Mouse (Mus musculus) limb, embryonic 14.5 days (tissue): ENCODE data around the gene Atp9a. TPM values are rescaled to one million over a fixed set of nuclear protein-coding genes. Genes with fewer than 3 reads are reported as not detected.

Experiments used
- ATAC-seq: fragments of 200-750 bp; cut with Nextera tagmentation; 2 replicates; pipeline ENCODE4 v1.8.0; 2017; ENCODE audit warnings: low read depth, moderate number of reproducible peaks, moderate TSS enrichment; ENCODE audit not compliant: low FRiP score
- DNase-seq: peaks from one replicate; pipeline ENCODE4 v3.0.0-alpha.2; 2015; ENCODE audit warnings: low spot score
- H3K27ac ChIP-seq: fragments of 300-500 bp; sonication (generic); replicated peaks from 2 replicates; pipeline ENCODE4 v1.5.1; 2014; ENCODE audit warnings: low read depth, mild to moderate bottlenecking, low read length, moderate library complexity, mixed read lengths
- H3K27me3 ChIP-seq: fragments of 300-500 bp; sonication (generic); 2 replicates; pipeline ENCODE4 v1.6.1; 2014; ENCODE audit warnings: low read length, mixed read lengths; ENCODE audit not compliant: control insufficient read depth, insufficient read depth
- H3K36me3 ChIP-seq: fragments of 300-500 bp; sonication (generic); 2 replicates; pipeline ENCODE4 v1.6.1; 2014; ENCODE audit warnings: mild to moderate bottlenecking, low read length, moderate library complexity, mixed read lengths; ENCODE audit not compliant: control insufficient read depth, insufficient read depth
- H3K4me1 ChIP-seq: fragments of 300-500 bp; sonication (generic); 2 replicates; pipeline ENCODE4 v1.6.1; 2014; ENCODE audit warnings: antibody characterized with exemption, low read length, mixed read lengths; ENCODE audit not compliant: control insufficient read depth, insufficient read depth
- H3K4me2 ChIP-seq: fragments of 300-500 bp; sonication (generic); replicated peaks from 2 replicates; pipeline ENCODE4 v1.6.1; 2014; ENCODE audit warnings: low read depth, mild to moderate bottlenecking, low read length, moderate library complexity; ENCODE audit not compliant: severe bottlenecking
- H3K4me3 ChIP-seq: fragments of 300-500 bp; sonication (generic); replicated peaks from 2 replicates; pipeline ENCODE4 v1.5.1; 2014; ENCODE audit warnings: low read length
- H3K9ac ChIP-seq: fragments of 300-500 bp; sonication (generic); 2 replicates; pipeline ENCODE4 v1.6.1; 2014; ENCODE audit warnings: mild to moderate bottlenecking, low read depth, low read length, moderate library complexity; ENCODE audit not compliant: severe bottlenecking
- H3K9me3 ChIP-seq: fragments of 300-500 bp; sonication (generic); 2 replicates; pipeline ENCODE4 v1.6.1; 2016; ENCODE audit warnings: low read length; ENCODE audit not compliant: control insufficient read depth
- POLR2A ChIP-seq: fragments of 200-500 bp; IDR thresholded peaks from 2 replicates; pipeline ENCODE4 v1.8.0; 2012; ENCODE audit warnings: inconsistent platforms, mild to moderate bottlenecking, moderate library complexity, borderline replicate concordance; ENCODE audit not compliant: insufficient read depth, insufficient read length; ENCODE audit errors: extremely low read depth
- WGBS: fragments of 180-500 bp; shearing (Covaris S2); extraction: QIAGEN DNeasy Blood & Tissue Kit; methylation state at CpG from one replicate; pipeline ENCODE4 v1.1.7; 2014; 5-methylcytosine and 5-hydroxymethylcytosine counted together
- polyA plus RNA-seq, 2 experiments: library from polyadenylated mRNA; depleted of rRNA in 1 of 2; stranded (reverse) in 1 of 2; unstranded in 1 of 2; fragments of >200 nt; fragmentation: Nextera tagmentation in 1 of 2; extraction: Ambion mirVana in 1 of 2; gene quantifications; 2 replicates each; pipeline versions ENCODE4 v1.2.1 to v1.2.3; 2012 to 2014

The Atp9a gene
- polyA plus RNA-seq, 2 experiments: 28.0 to 53.6 TPM

DNA sequence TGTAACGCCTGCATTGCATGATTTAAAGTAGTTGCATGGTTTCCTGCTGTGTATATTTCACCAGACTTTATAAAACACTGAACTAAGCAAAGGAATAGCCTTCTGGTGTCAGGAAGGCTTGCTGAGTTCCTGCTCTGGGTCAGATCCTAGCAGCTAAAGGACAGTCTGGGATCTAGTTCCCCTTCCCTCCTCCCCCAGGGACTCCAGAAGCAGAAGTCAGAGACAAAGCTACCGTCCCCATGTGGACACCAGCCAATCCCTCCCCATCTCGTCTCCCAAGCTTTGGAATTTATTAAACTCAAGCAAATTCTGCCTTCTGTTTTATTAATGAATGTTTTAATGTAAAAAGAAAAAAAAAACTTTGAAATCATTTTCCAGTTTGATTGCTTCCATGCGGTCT lies 117.1 kb downstream of the Atp9a start:
- Histone ChIP-seq H3K4me1 (peaks cover 25% of the 10 kb centered on the region), H3K27ac (no peak overlapping the region), H3K36me3 (no peaks in the 10 kb centered on the region), H3K27me3 (no peaks in the 10 kb centered on the region), H3K9ac (no peak overlapping the region), H3K9me3 (0 out of 2 replicates have a peak, but pooled peaks cover 2% of the 10 kb centered on the region), H3K4me2 (no peak overlapping the region), H3K4me3 (no peak overlapping the region)
- ATAC-seq (no peak), DNase-seq (no peak)
- TF ChIP-seq POLR2A: no peak
- WGBS: 41% methylated on average over 4 of the region's 4 CpGs

DNA sequence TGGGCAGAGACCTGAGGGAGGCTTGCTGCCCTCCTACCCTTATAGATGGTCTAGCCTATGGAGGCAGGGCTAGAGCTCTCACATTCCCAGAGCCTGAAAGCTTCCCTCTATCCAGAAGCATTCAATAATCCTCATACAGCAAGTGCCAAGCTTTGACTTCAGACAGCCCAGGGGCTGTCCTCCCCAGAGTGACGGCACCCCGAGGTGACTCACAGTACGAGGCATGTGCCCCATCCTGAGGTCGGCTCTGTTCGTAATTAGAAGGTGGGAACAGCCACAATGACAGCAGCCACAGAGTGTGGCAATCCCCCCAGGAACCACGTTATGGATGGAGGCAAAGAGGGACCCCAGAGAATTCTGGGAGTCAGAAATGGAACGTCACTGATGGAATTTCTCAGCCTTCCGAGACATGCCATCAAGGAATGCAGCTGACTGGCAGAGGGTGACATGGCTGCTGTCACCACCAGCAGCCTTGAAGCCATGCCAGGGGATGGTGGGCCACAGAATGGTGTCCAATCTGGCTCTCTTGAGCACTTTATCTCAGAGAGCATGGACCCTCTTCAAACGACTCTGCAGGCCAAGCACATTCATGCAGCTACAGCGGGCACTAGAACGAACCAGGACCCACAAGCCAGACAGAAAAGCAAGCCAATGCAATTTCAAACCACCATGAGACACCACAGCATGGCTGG lies 121.0 kb downstream of the Atp9a start:
- Histone ChIP-seq H3K9me3 (0 out of 2 replicates have a peak, but pooled peaks cover 2% of the 10 kb centered on the region), H3K36me3 (no peaks in the 10 kb centered on the region), H3K9ac (no peak overlapping the region), H3K4me1 (peaks cover 31% of the 10 kb centered on the region), H3K4me3 (no peak overlapping the region), H3K27ac (no peak overlapping the region), H3K4me2 (no peak overlapping the region), H3K27me3 (0 out of 2 replicates have a peak, but pooled peaks cover 5% of the 10 kb centered on the region)
- TF ChIP-seq POLR2A: no peak
- ATAC-seq (no peak), DNase-seq (no peak)
- WGBS: 74% methylated on average over 11 of the region's 11 CpGs

DNA sequence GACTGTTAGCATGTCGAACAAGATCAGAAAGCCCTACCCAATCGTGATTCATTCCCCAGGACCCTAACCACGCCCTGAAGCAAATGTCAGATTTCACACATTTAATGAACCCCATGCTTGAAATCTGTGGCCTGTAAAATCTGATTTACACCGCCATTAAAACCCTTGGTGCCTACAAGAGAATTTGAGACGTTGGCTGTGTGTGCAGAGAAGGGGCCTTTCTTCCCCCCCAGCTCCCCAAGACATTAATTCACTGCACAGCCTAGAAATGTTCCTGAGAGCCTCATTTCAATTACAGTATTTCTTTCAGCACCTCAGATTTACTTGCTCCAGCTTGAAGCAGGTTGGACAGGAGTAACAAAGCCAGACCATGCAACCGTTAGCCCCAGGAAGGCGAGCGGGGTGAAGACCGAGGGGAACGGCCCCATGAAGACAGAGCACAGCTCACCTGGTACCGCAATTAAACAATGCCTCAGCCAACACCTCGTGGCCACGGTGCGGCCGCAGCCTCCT lies 123.9 kb downstream of the Atp9a start:
- peak; percentile 53; the same call in 1 of the 2 replicates for ATAC-seq
- Histone ChIP-seq H3K27ac (peak overlapping the region; percentile 49), H3K27me3 (0 out of 2 replicates have a peak, but pooled peaks cover 5% of the 10 kb centered on the region), H3K9me3 (no peaks in the 10 kb centered on the region), H3K9ac (no peak overlapping the region), H3K4me2 (peak overlapping the region; percentile 28), H3K4me1 (peaks cover 39% of the 10 kb centered on the region), H3K4me3 (no peak overlapping the region), H3K36me3 (no peaks in the 10 kb centered on the region)
- whole genome bisulfite sequencing: 4% methylated on average over 15 of the region's 15 CpGs
- no peak for TF ChIP-seq POLR2A
- peak; percentile 58 for DNase-seq

DNA sequence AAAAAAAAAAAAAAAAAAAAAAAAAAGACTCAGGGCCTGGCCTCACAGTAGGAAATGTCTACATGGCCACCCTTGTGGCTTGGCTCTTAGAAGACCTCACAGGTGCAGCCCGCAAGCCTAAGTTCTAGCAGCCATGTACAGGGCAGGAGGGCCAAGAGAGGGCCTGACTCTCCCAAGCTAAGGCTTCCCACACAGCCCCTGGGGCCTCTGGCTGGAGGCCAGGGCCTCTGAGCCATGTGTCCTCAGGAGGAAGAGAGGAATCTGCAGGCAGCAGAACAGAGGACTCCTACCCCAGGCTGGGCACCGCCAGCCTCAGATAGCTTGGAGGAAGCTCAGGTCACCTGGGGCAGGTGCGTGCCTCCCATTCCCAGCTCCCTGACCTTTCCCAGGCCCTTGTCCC lies 127.0 kb downstream of the Atp9a start:
- Histone ChIP-seq H3K27ac (no peak overlapping the region), H3K4me3 (no peak overlapping the region), H3K4me1 (peaks cover 42% of the 10 kb centered on the region), H3K9me3 (no peaks in the 10 kb centered on the region), H3K36me3 (no peaks in the 10 kb centered on the region), H3K4me2 (no peak overlapping the region), H3K9ac (no peak overlapping the region), H3K27me3 (0 out of 2 replicates have a peak, but pooled peaks cover 5% of the 10 kb centered on the region)
- TF ChIP-seq POLR2A: no peak
- ATAC-seq (no peak), DNase-seq (no peak)
- 76% methylated on average over 3 of the region's 3 CpGs for WGBS

DNA sequence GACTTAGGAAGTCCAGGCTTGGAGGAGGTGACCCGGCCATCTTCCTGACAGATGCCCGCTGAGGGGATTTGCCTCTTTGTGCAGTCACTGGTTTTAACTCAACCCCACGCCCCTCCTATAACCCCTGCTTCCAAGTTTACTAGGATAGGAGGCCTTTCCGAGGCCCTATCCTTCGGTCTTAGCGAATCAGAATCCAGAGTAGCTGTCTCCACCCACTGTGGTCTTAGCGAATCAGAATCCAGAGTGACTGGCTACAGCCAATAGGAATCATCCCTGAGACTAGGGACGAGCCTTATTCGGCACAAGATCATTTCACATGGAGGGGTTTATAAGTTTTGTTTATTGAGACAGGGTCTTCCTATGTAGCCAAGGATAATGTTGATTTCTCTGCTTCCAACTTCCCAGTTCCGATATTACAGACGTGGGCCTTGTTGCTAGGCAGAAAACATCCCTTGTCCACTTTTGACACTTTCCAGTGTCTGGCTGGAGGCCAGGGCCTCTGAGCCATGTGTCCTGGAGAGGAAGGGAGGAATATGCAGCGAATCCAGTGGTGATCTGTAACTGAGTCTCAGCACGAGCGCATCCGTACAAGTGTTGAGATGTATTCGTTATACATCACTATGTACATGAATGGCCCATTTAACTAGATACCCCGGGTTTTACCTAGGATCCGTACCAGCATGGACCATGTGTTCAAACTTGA lies 127.9 kb downstream of the Atp9a start:
- H3K27ac ChIP-seq: no peak overlapping the region

More for the DNA sequence above, 127.9 kb downstream of the Atp9a start:
- WGBS: 76% methylated on average over 18 of the region's 18 CpGs
- no peak overlapping the region for H3K4me3 ChIP-seq
- no peaks in the 10 kb centered on the region for H3K36me3 ChIP-seq
- no peak overlapping the region for H3K9ac ChIP-seq
- ATAC-seq (0 out of 2 replicates have a peak, but pooled peaks have one; percentile 48), DNase-seq (no peak)
- H3K27me3 ChIP-seq: 0 out of 2 replicates have a peak, but pooled peaks cover 5% of the 10 kb centered on the region
- H3K4me2 ChIP-seq: no peak overlapping the region
- TF ChIP-seq POLR2A: no peak
- peaks cover 50% of the 10 kb centered on the region for H3K4me1 ChIP-seq
- H3K9me3 ChIP-seq: no peaks in the 10 kb centered on the region
